Mouse (Mus musculus): ENCODE measurements at regions not wholly inside any gene's neighbourhood (a gene's known extent, or its start where the extent isn't known, plus 50 kb on each side); places are given as distances from the start of the nearest gene placed in this dataset.

GRCm38 (mm10) chr14:48942882-48943281 is 123.0 kb upstream of the Ap5m1 start:
- DNase-seq (ENCODE audit: low read depth, low spot score), result no peak

- no peak for DNase-seq (ENCODE audit: low read depth, low spot score)
Measured at GRCm38 (mm10) chr14:48930886-48931285, 135.0 kb upstream of the Ap5m1 start.

- DNase-seq (ENCODE audit: low read depth, low spot score), result no peak
Measured at GRCm38 (mm10) chr14:48925870-48926269, 140.0 kb upstream of the Ap5m1 start.

DNA sequence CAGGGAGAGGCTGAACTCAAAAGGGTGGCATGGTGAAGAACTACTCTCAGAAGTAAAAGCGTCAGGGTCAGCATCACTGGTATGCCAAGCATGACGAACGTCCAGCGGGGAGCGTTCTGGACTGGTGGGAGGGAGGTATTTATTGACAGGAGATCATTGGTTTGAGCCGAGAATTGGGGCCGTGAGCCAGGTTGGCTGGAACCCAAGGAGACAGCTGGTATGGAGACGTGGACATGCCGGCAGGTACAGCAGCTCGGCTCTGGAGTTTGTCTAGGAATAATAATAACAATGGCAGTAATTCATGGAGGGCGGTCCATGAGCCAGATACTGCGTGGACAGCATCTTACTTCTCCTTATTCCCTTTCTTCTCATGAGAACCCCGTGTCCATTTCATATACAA is 156.5 kb upstream of the Ap5m1 start:
- no peak for DNase-seq (ENCODE audit: low read depth, low spot score)

DNA sequence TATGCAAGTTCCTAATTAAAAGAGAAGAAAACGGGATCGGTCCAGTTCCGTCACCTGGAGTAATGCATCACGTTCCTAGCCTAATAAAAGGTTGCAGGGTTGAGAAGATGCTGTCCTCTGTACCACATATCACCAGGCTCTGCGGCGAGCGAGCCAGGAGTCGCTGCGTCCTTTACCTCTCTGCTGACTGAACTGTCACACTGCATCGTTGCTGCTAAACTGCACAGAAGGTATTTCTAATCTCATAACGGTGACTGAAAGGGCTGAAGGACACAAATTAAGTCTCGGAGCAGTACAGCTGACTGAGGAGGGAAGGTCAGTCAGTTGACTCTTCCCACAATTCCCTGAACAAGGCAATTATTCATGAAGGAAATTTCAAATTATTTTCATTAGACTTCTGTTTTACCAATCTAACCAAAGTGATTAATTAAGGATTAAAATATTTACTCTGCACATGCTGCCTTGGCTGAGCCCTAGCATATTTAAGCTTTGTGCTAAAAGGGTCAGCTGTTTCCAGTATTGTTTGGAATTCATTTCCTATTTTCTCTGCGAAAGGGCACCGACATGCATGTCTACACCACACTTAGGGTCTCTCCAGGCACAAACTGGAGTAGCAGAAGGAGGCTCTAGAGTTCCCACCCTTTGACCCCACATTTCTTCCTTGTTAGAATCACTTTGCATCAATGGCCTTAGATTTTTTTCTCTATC is 157.8 kb upstream of the Ap5m1 start:
- no peak for DNase-seq (ENCODE audit: low read depth, low spot score)

DNA sequence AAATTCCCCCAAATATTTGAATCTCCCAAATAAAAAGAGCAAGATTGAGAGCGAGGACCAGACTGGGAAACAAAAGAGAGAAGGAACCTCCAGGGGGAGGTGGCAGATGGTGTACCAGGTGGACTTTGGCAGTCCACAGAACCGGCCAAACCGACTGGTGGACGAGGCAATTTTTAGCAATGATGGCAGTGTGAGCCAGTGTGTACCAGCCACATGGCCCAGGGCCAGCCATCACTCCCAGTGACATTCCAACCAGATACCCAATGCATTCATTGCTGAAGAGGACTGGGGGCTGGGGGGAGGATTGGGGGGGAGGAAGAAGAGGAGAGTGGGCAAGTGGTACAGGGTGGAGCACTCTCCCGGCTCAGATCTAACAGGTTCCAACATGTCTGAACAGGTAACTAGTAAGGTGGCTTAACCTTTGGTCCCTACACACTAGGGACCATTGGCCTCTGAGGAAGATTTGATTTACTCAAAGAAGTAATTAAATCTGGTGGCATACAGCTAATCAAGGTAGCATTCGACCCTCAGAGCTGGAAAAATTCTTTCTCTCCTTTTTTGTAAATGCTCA is 158.4 kb upstream of the Ap5m1 start:
- DNase-seq (ENCODE audit: low read depth, low spot score), result no peak

GRCm38 (mm10) chr14:48906956-48907355 is 158.9 kb upstream of the Ap5m1 start:
- DNase-seq (ENCODE audit: low read depth, low spot score), result no peak

DNA sequence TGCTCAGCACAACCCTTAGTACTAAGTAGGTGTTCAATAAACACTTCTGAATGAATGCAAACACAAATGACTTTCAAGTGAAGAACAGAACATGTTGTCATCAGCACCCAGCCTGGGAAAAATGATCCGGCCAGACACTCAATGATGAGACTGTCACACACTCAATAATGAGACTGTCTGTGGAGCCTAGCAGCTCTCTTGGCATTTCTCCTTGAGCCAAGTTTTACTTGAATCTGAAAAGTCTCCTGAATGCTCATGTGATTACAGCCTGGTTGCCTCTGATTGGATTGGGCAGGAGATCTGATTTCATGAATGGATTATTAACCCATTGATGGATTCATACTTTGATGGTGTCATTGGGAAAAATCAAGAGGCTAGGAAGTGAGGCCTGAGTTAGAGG is 161.3 kb upstream of the Ap5m1 start:
- DNase-seq (ENCODE audit: low read depth, low spot score), result no peak

GRCm38 (mm10) chr14:48903526-48903925 is 162.4 kb upstream of the Ap5m1 start:
- DNase-seq (ENCODE audit: low read depth, low spot score), result no peak

GRCm38 (mm10) chr14:48900201-48900600 is 165.7 kb upstream of the Ap5m1 start:
- no peak for DNase-seq (ENCODE audit: low read depth, low spot score)

GRCm38 (mm10) chr14:48897140-48897539 is 168.8 kb upstream of the Ap5m1 start:
- DNase-seq (ENCODE audit: low read depth, low spot score), result no peak

GRCm38 (mm10) chr14:48896235-48896634 is 169.7 kb upstream of the Ap5m1 start:
- no peak for DNase-seq (ENCODE audit: low read depth, low spot score)

GRCm38 (mm10) chr14:48891216-48891615 is 174.7 kb upstream of the Ap5m1 start:
- DNase-seq (ENCODE audit: low read depth, low spot score), result no peak

DNA sequence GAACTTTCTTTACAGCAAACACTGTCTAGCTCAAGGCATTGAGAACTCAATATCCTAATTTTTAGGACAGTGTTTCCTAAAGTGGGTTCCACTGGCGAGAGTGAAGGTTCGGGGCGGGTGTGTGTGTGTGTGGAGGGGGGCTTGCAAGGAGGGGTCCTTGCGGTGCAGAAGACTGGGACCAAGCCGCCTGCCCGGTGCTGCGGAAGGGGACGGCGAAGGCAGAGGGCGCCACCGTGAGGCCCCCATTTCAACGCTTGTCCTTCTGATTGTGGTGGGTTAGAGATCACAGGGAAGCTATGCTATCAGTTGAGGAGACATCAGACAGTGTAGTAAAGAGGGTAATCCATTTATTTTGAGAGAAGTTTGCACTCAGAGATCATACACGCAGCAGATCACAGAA is 176.9 kb upstream of the Ap5m1 start:
- no peak for DNase-seq (ENCODE audit: low read depth, low spot score)

- DNase-seq (ENCODE audit: low read depth, low spot score), result no peak
Measured at GRCm38 (mm10) chr14:48880041-48880440, 185.9 kb upstream of the Ap5m1 start.

- no peak for DNase-seq (ENCODE audit: low read depth, low spot score)
Measured at GRCm38 (mm10) chr14:48877998-48878657, 187.8 kb upstream of the Ap5m1 start.

GRCm38 (mm10) chr14:48871313-48871712 is 194.6 kb upstream of the Ap5m1 start:
- DNase-seq (ENCODE audit: low read depth, low spot score), result no peak

- no peak for DNase-seq (ENCODE audit: low read depth, low spot score)
Measured at GRCm38 (mm10) chr14:48869956-48870355, 195.9 kb upstream of the Ap5m1 start.

- no peak for DNase-seq (ENCODE audit: low read depth, low spot score)
Measured at GRCm38 (mm10) chr14:48855453-48855852, 181.8 kb upstream of the Otx2 start.

DNA sequence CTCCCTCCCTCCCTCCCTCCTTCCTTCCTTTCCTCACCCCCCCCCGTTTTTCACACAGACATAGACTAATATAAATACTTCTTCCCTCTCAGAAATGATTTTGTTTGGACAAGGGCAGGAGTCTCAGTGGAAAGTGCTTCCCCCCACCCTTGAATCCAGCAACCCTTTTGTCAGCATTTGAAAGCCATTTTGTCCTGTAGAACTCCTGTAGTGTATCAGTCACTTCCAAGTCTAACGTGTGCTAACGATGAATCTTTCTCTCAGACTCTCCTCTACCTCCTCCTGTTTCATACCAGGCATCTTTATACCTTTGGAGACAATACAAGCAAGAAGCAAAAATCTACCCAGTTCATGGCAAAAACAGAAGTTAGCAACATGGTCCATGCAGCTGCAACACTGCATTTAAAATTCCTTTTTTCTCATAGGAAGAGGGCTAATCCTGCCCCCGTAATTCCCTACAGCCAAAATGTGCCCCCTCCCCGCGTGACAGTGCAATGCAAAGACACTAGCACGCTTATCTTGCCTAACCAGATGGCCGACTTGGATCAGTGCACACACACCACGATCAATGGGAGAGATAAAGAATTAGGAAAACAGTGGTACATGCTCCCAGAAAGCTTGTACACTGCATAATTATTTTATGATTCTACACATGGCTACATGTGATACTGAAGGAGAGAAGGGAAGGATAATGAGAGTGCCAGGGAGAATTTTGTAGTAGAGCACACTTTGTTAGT is 180.7 kb upstream of the Otx2 start:
- no peak for DNase-seq (ENCODE audit: low read depth, low spot score)

- no peak for DNase-seq (ENCODE audit: low read depth, low spot score)
Measured at GRCm38 (mm10) chr14:48853479-48854187, 180.0 kb upstream of the Otx2 start.

DNA sequence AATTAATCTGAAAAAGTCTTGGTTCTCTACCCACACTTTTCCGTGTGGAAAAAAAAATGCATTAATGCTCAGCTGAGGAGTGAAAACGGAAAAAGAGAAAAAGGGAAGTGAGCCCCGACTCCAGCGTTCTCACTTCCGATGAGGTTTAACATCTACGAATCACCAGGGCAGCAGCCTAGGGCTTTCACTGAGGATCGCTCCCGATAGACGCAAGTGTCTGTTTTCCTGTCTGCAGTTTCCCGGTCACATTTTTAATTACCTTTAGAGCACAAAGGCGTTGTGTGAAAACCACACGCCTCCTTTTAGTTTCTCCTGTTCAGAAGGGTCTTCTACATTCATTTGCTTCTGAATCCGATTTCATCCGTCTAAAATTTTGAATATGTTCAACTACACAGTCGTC is 179.2 kb upstream of the Otx2 start:
- DNase-seq (ENCODE audit: low read depth, low spot score), result no peak
